Mouse (Mus musculus) cerebellum, adult 2 months (tissue): ENCODE results near the gene Acp1. TPM values are rescaled to one million over a fixed set of nuclear protein-coding genes. Genes with fewer than 3 reads are reported as not detected.

Source experiments
- DNase-seq, 2 experiments: peaks; one replicate each; pipeline ENCODE4 v3.0.0; 2021
- H3K27ac ChIP-seq: fragments of 200-500 bp; 2 replicates; pipeline ENCODE4 v1.5.1; 2012; ENCODE audit warnings: low read length, control low read depth, inconsistent platforms; ENCODE audit not compliant: insufficient read depth
- H3K27me3 ChIP-seq: fragments of 200-500 bp; 2 replicates; pipeline ENCODE4 v1.6.1; 2012; ENCODE audit warnings: inconsistent platforms, mild to moderate bottlenecking, low read length, moderate library complexity; ENCODE audit not compliant: control insufficient read depth, insufficient read depth
- H3K4me1 ChIP-seq: fragments of 200-500 bp; 2 replicates; pipeline ENCODE4 v1.6.1; 2011; ENCODE audit warnings: low read length; ENCODE audit not compliant: control insufficient read depth, insufficient read depth
- H3K4me3 ChIP-seq: fragments of 200-500 bp; replicated peaks from 2 replicates; pipeline ENCODE3; 2011; ENCODE audit warnings: mild to moderate bottlenecking, low read depth, low read length, control low read depth; ENCODE audit not compliant: insufficient read depth
- CTCF ChIP-seq: fragments of 200-500 bp; IDR thresholded peaks from 2 replicates; pipeline ENCODE4 v1.5.1; 2011; ENCODE audit warnings: low read depth, mild to moderate bottlenecking, control low read depth, low read length, moderate library complexity, borderline replicate concordance; ENCODE audit not compliant: insufficient read depth
- POLR2A ChIP-seq: fragments of 200-500 bp; IDR thresholded peaks from 2 replicates; pipeline ENCODE4 v1.6.1; 2011; ENCODE audit warnings: low read length, control low read depth, borderline replicate concordance; ENCODE audit not compliant: insufficient read depth
- WGBS: fragments of 180-500 bp; shearing (Covaris S2); methylation state at CpG from one replicate; pipeline ENCODE4 v1.1.7; 2018; 5-methylcytosine and 5-hydroxymethylcytosine counted together
- polyA plus RNA-seq: library from polyadenylated mRNA; depleted of rRNA; stranded (reverse); fragments of >200 nt; gene quantifications from 2 replicates; pipeline ENCODE4 v1.2.3, GENCODE M21; 2012; rRNA removed

Acp1 gene
- polyA plus RNA-seq, 1 experiment, result 27.4 TPM

DNA sequence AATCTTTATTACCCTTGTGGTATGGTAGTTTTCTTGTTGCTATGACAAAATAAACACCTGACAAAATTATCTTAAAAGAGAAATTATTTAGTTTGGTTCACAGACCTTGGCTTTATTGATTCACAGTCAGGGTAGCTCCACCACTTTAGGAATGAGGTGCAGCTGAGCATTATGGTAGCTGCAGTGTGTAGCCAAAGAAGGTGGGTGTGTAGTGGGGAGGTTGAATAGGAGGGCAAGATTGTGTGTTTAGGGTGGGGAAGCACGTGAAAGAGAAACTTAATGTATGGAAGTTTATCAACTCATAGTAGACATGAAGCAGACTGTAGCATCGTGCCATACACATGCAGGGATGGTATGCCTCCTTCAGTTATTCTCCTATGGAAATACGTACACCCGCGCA lies 55.2 kb downstream of the Acp1 start:
- no peaks in the 10 kb centered on the region for H3K27me3 ChIP-seq
- H3K4me3 ChIP-seq, result no peak overlapping the region
- no peak for DNase-seq
- TF ChIP-seq CTCF, result no peak
- no peak for TF ChIP-seq POLR2A
- 90% methylated on average over 5 of the region's 5 CpGs for WGBS
- peaks cover 6% of the 10 kb centered on the region for H3K4me1 ChIP-seq
- no peak overlapping the region for H3K27ac ChIP-seq

- TF ChIP-seq CTCF (no peak), POLR2A (no peak)
- WGBS, result 90% methylated on average over 6 of the region's 6 CpGs
- Histone ChIP-seq H3K27ac (no peak overlapping the region), H3K4me1 (peaks cover 10% of the 10 kb centered on the region), H3K27me3 (no peaks in the 10 kb centered on the region), H3K4me3 (no peak overlapping the region)
- no peak for DNase-seq
Measured at GRCm38 (mm10) chr12:30855442-30856159, 55.8 kb downstream of the Acp1 start.

- H3K4me3 ChIP-seq, result no peak overlapping the region
- TF ChIP-seq POLR2A, result no peak
- TF ChIP-seq CTCF, result no peak
- 28% methylated on average over 6 of the region's 6 CpGs for WGBS
- DNase-seq, result peak; percentile 18 to 55
- no peaks in the 10 kb centered on the region for H3K27me3 ChIP-seq
- peaks cover 10% of the 10 kb centered on the region for H3K4me1 ChIP-seq
- H3K27ac ChIP-seq, result no peak overlapping the region
Measured at GRCm38 (mm10) chr12:30851871-30852270, 59.5 kb downstream of the Acp1 start.

- no peak overlapping the region for H3K4me3 ChIP-seq
- DNase-seq, result peak; percentile 47 to 72
- no peaks in the 10 kb centered on the region for H3K27me3 ChIP-seq
- TF ChIP-seq CTCF (no peak), POLR2A (no peak)
- H3K27ac ChIP-seq, result no peak overlapping the region
- peaks cover 10% of the 10 kb centered on the region for H3K4me1 ChIP-seq
- 11% methylated on average over 2 of the region's 2 CpGs for WGBS
Measured at GRCm38 (mm10) chr12:30850902-30851301, 60.5 kb downstream of the Acp1 start.

GRCm38 (mm10) chr12:30848521-30848920 lies 62.9 kb downstream of the Acp1 start:
- WGBS, result 96% methylated on average over 1 of the region's 1 CpGs
- no peaks in the 10 kb centered on the region for H3K27me3 ChIP-seq
- TF ChIP-seq POLR2A, result no peak
- no peak overlapping the region for H3K27ac ChIP-seq
- peaks cover 10% of the 10 kb centered on the region for H3K4me1 ChIP-seq
- no peak for DNase-seq
- H3K4me3 ChIP-seq, result no peak overlapping the region

Other genes with a start within 250 kb of the Acp1 start
- 0.11 and 0.19 TPM in 2 replicates for gene Alkal2, start 27.3 kb downstream of the Acp1 start, polyA plus RNA-seq
- gene Sh3yl1, start 79 bp upstream of the Acp1 start, polyA plus RNA-seq, result 8.1 and 8.5 TPM in 2 replicates
- 0.15 and 0.29 TPM in 2 replicates for gene Fam110c, start 162.3 kb upstream of the Acp1 start, polyA plus RNA-seq